Mouse (Mus musculus): ENCODE results near the gene Fbxl3. TPM values are rescaled to one million over a fixed set of nuclear protein-coding genes. Genes with fewer than 3 reads are reported as not detected.

Gene Fbxl3
- total RNA-seq, 1 experiment, result 32.6 TPM

DNA sequence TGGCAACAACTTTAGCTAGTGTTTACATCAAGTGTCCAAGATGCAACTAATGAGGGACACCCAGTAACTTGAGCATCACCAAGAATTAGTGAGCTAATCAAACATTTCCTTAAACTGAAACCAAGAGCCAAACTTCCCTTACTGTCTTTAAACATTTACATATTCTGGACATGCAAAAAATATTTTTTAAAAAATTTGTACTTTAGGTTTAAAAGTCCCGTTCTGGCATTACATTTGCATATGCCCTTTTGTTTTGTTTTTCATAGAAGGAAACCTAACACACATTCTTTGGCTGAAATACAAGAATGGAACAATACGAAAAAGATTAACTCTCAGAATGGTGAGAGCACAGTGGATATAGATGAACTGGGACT, 1.2 kb downstream of the Fbxl3 start:
- peak overlapping the region; percentile 77 to 96 for H3K4me3 ChIP-seq (ENCODE audit: insufficient read depth in 1 of 2, low read depth in 1 of 2, low read length in 2 of 2, poor library complexity in 1 of 2, severe bottlenecking in 1 of 2)
- in situ Hi-C loops (cut with MboI; ENCODE audit: low sequenced_read_pairs in 2 of 2, unreplicated experiment in 2 of 2), result no loop called here
- no peak for DNase-seq (ENCODE audit: low read depth, low spot score)
- H3K36me3 ChIP-seq (ENCODE audit: control insufficient read depth, insufficient read depth, low read length, poor library complexity, severe bottlenecking), result peaks cover 6% of the 10 kb centered on the region; the same call in 1 of the 2 replicates
- H3K9ac ChIP-seq (ENCODE audit: insufficient read depth, low read depth, low read length, poor library complexity, severe bottlenecking), result peak overlapping the region; percentile 88
- TF ChIP-seq HCFC1 (IDR thresholded peaks at IDR 0.05; ENCODE audit: borderline replicate concordance, insufficient read depth, low read length), result no peak
- TF ChIP-seq CHD2 (IDR thresholded peaks at IDR 0.05; ENCODE audit: low read depth, low read length), result no peak
- no peak for TF ChIP-seq ZC3H11A (IDR thresholded peaks at IDR 0.05; ENCODE audit: borderline replicate concordance, low read depth, low read length)
- no peak for TF ChIP-seq ZNF384 (IDR thresholded peaks at IDR 0.05; ENCODE audit: low read depth, low read length)
- no peak for TF ChIP-seq MAFK (IDR thresholded peaks at IDR 0.05; ENCODE audit: insufficient read depth, low read depth, low read length)
- no peaks in the 10 kb centered on the region for H3K9me3 ChIP-seq (ENCODE audit: control insufficient read depth, insufficient read depth, low read depth, low read length)
- peaks cover 10 to 16% of the 10 kb centered on the region in 2 experiments for H3K4me1 ChIP-seq (ENCODE audit: control insufficient read depth in 2 of 2, insufficient read depth in 2 of 2, low read length in 2 of 2, poor library complexity in 1 of 2)
- peak overlapping the region; percentile 92 for H3K27ac ChIP-seq (ENCODE audit: insufficient read depth, low read depth, low read length, poor library complexity, severe bottlenecking)

DNA sequence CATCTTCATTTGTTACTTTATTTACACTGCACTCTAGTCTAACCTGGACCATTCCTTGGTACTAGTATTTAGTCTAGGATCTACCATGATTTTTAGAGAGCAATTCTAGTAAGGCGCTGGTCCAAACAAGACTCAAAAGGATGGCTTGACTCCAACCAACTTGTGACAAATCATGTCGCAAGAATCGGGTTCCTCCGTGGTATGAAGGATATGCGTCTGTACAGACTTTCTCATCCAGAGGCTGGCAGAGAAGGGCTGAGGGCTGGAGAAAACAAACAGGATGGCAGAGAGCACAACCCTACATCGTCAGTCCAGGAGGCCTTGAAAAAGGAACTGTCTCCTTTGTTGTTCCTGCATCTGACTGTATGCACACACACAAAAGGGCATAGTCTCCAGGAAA, 2.7 kb downstream of the Fbxl3 start:
- Histone ChIP-seq H3K4me1 (ENCODE audit: control insufficient read depth in 2 of 2, insufficient read depth in 2 of 2, low read length in 2 of 2, poor library complexity in 1 of 2) (peaks cover 5 to 16% of the 10 kb centered on the region in 2 experiments), H3K36me3 (ENCODE audit: control insufficient read depth, insufficient read depth, low read length, poor library complexity, severe bottlenecking) (peaks cover 10% of the 10 kb centered on the region), H3K4me3 (ENCODE audit: insufficient read depth in 1 of 2, low read depth in 1 of 2, low read length in 2 of 2, poor library complexity in 1 of 2, severe bottlenecking in 1 of 2) (no peak overlapping the region), H3K9ac (ENCODE audit: insufficient read depth, low read depth, low read length, poor library complexity, severe bottlenecking) (no peak overlapping the region), H3K27ac (ENCODE audit: insufficient read depth, low read depth, low read length, poor library complexity, severe bottlenecking) (no peak overlapping the region), H3K9me3 (ENCODE audit: control insufficient read depth, insufficient read depth, low read depth, low read length) (no peaks in the 10 kb centered on the region)
- in situ Hi-C loops (cut with MboI; ENCODE audit: low sequenced_read_pairs in 2 of 2, unreplicated experiment in 2 of 2), result no loop called here
- TF ChIP-seq MAFK (IDR thresholded peaks at IDR 0.05; ENCODE audit: insufficient read depth, low read depth, low read length), result no peak
- TF ChIP-seq HCFC1 (IDR thresholded peaks at IDR 0.05; ENCODE audit: borderline replicate concordance, insufficient read depth, low read length), result no peak
- DNase-seq (ENCODE audit: low read depth, low spot score), result no peak

DNA sequence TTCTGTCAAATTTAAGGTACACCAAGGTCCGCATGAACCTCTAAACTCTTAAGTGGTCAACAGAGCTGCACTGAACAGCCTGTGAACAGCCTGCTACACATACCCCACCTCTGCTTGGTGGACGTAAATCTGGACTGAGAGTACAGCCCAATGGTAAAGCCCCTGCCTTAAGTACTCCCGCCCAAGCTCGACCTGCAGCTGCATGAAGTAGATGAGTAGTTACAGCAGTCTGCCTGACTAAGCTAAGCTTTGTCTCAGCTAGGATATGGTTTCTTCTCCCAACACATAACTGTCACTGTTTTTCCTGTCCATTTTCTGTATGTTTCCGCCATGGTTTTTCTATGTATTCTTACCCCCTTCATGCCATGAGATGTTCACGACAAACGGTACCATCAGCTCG, 3.5 kb downstream of the Fbxl3 start:
- Histone ChIP-seq H3K36me3 (ENCODE audit: control insufficient read depth, insufficient read depth, low read length, poor library complexity, severe bottlenecking) (peaks cover 12% of the 10 kb centered on the region), H3K9ac (ENCODE audit: insufficient read depth, low read depth, low read length, poor library complexity, severe bottlenecking) (no peak overlapping the region), H3K4me3 (ENCODE audit: insufficient read depth in 1 of 2, low read depth in 1 of 2, low read length in 2 of 2, poor library complexity in 1 of 2, severe bottlenecking in 1 of 2) (no peak overlapping the region), H3K27ac (ENCODE audit: insufficient read depth, low read depth, low read length, poor library complexity, severe bottlenecking) (no peak overlapping the region), H3K4me1 (ENCODE audit: control insufficient read depth in 2 of 2, insufficient read depth in 2 of 2, low read length in 2 of 2, poor library complexity in 1 of 2) (peaks cover 2 to 12% of the 10 kb centered on the region in 2 experiments; a peak in 3 of 4 replicates), H3K9me3 (ENCODE audit: control insufficient read depth, insufficient read depth, low read depth, low read length) (no peaks in the 10 kb centered on the region)
- in situ Hi-C loops (cut with MboI; ENCODE audit: low sequenced_read_pairs in 2 of 2, unreplicated experiment in 2 of 2), result no loop called here
- TF ChIP-seq HCFC1 (IDR thresholded peaks at IDR 0.05; ENCODE audit: borderline replicate concordance, insufficient read depth, low read length) (no peak), ZNF384 (IDR thresholded peaks at IDR 0.05; ENCODE audit: low read depth, low read length) (no peak), CHD2 (IDR thresholded peaks at IDR 0.05; ENCODE audit: low read depth, low read length) (no peak), ZC3H11A (IDR thresholded peaks at IDR 0.05; ENCODE audit: borderline replicate concordance, low read depth, low read length) (no peak), MAFK (IDR thresholded peaks at IDR 0.05; ENCODE audit: insufficient read depth, low read depth, low read length) (no peak)
- DNase-seq (ENCODE audit: low read depth, low spot score), result no peak

DNA sequence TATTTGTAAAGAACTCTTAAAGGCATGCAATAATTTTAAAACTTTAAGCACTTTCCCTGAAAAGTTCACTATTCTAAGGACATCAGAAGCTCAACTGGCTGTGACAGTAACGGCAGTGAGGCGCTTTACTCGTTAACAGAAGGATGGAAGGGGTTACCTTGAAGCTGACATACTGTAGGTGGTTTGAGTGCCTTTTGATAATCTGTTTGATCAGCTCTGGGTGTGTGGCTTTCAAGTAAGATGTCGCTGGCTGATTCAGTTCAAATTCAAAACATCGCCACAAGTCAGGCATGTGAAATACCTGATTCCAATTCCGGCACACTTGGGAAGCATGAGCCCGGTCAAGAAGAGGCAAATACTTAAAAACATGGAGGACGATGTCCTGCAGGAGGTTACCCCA, 4.3 kb downstream of the Fbxl3 start:
- Histone ChIP-seq H3K4me3 (ENCODE audit: insufficient read depth in 1 of 2, low read depth in 1 of 2, low read length in 2 of 2, poor library complexity in 1 of 2, severe bottlenecking in 1 of 2) (peak overlapping the region in 1 of 2 experiments; percentile 10; a peak in 1 of 4 replicates), H3K4me1 (ENCODE audit: control insufficient read depth in 2 of 2, insufficient read depth in 2 of 2, low read length in 2 of 2, poor library complexity in 1 of 2) (peaks cover 2 to 12% of the 10 kb centered on the region in 2 experiments; a peak in 3 of 4 replicates), H3K36me3 (ENCODE audit: control insufficient read depth, insufficient read depth, low read length, poor library complexity, severe bottlenecking) (peaks cover 14% of the 10 kb centered on the region), H3K27ac (ENCODE audit: insufficient read depth, low read depth, low read length, poor library complexity, severe bottlenecking) (no peak overlapping the region), H3K9me3 (ENCODE audit: control insufficient read depth, insufficient read depth, low read depth, low read length) (no peaks in the 10 kb centered on the region), H3K9ac (ENCODE audit: insufficient read depth, low read depth, low read length, poor library complexity, severe bottlenecking) (0 out of 2 replicates have a peak overlapping the region, but pooled peaks have one; percentile 0)
- TF ChIP-seq CHD2 (IDR thresholded peaks at IDR 0.05; ENCODE audit: low read depth, low read length), result no peak
- TF ChIP-seq ZC3H11A (IDR thresholded peaks at IDR 0.05; ENCODE audit: borderline replicate concordance, low read depth, low read length), result no peak
- TF ChIP-seq HCFC1 (IDR thresholded peaks at IDR 0.05; ENCODE audit: borderline replicate concordance, insufficient read depth, low read length), result no peak
- TF ChIP-seq MAFK (IDR thresholded peaks at IDR 0.05; ENCODE audit: insufficient read depth, low read depth, low read length), result no peak
- no peak for TF ChIP-seq ZNF384 (IDR thresholded peaks at IDR 0.05; ENCODE audit: low read depth, low read length)
- in situ Hi-C loops (cut with MboI; ENCODE audit: low sequenced_read_pairs in 2 of 2, unreplicated experiment in 2 of 2), result no loop called here
- DNase-seq (ENCODE audit: low read depth, low spot score), result no peak

DNA sequence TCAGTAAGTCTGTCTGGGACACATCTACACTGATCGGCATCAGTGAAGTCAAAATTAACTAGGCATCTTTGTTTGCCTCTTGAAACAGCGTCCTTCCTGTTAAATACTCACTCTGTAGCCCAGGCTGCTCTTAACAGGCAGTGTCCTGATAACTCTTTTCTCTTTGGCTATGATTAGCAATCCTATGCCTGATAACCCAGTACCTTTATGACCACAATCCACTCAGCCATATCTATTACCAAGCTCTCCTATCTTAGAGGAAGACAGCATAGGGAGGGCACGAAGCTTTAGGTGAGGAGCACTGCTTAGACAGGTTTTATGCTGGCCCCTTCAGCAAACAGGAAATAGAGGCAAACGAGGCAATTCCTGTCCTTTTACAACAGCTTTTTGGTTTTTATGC, 5.7 kb downstream of the Fbxl3 start:
- in situ Hi-C loops (cut with MboI; ENCODE audit: low sequenced_read_pairs in 2 of 2, unreplicated experiment in 2 of 2), result no loop called here
- Histone ChIP-seq H3K27ac (ENCODE audit: insufficient read depth, low read depth, low read length, poor library complexity, severe bottlenecking) (no peak overlapping the region), H3K4me1 (ENCODE audit: control insufficient read depth in 2 of 2, insufficient read depth in 2 of 2, low read length in 2 of 2, poor library complexity in 1 of 2) (peaks cover 2 to 12% of the 10 kb centered on the region in 2 experiments; a peak in 3 of 4 replicates), H3K4me3 (ENCODE audit: insufficient read depth in 1 of 2, low read depth in 1 of 2, low read length in 2 of 2, poor library complexity in 1 of 2, severe bottlenecking in 1 of 2) (no peak overlapping the region), H3K36me3 (ENCODE audit: control insufficient read depth, insufficient read depth, low read length, poor library complexity, severe bottlenecking) (peaks cover 16% of the 10 kb centered on the region), H3K9me3 (ENCODE audit: control insufficient read depth, insufficient read depth, low read depth, low read length) (no peaks in the 10 kb centered on the region), H3K9ac (ENCODE audit: insufficient read depth, low read depth, low read length, poor library complexity, severe bottlenecking) (no peak overlapping the region)
- no peak for DNase-seq (ENCODE audit: low read depth, low spot score)
- TF ChIP-seq ZC3H11A (IDR thresholded peaks at IDR 0.05; ENCODE audit: borderline replicate concordance, low read depth, low read length) (no peak), HCFC1 (IDR thresholded peaks at IDR 0.05; ENCODE audit: borderline replicate concordance, insufficient read depth, low read length) (no peak), MAFK (IDR thresholded peaks at IDR 0.05; ENCODE audit: insufficient read depth, low read depth, low read length) (no peak), ZNF384 (IDR thresholded peaks at IDR 0.05; ENCODE audit: low read depth, low read length) (no peak), CHD2 (IDR thresholded peaks at IDR 0.05; ENCODE audit: low read depth, low read length) (no peak)

Data from ES-E14 (cell line).